Mouse (Mus musculus) embryo, embryonic 9.5 days (tissue): ENCODE measurements at regions not wholly inside any gene's neighbourhood (a gene's known extent, or its start where the extent isn't known, plus 50 kb on each side); places are given as distances from the start of the nearest gene placed in this dataset.

Source experiments
- DNase-seq: peaks from one replicate; pipeline ENCODE4 v3.0.0-alpha.2; 2017; ENCODE audit errors: extremely low spot score

- no peak for DNase-seq
These were observed 94.9 kb upstream of the Plscr5 start for GRCm38 (mm10) chr9:92097806-92098205.

- no peak for DNase-seq
These were observed 63.2 kb upstream of the Plscr5 start for GRCm38 (mm10) chr9:92129504-92129903.

GRCm38 (mm10) chr9:92130445-92130844 lies 62.3 kb upstream of the Plscr5 start:
- no peak for DNase-seq

GRCm38 (mm10) chr9:92132440-92132839 lies 60.3 kb upstream of the Plscr5 start:
- DNase-seq: peak; percentile 38

GRCm38 (mm10) chr9:92141924-92142323 lies 50.8 kb upstream of the Plscr5 start:
- DNase-seq: no peak
